Mouse (Mus musculus) embryo, embryonic 10.5 days (tissue): Measurements from ENCODE around the gene Cdca8.

ENCODE experiments used
- DNase-seq: peaks from one replicate; pipeline ENCODE4 v3.0.0-alpha.2; 2015; ENCODE audit warnings: low spot score

The Cdca8 gene

GRCm38 (mm10) chr4:124953546-124953945 is 14.4 kb upstream of the Cdca8 start:
- no peak for DNase-seq

GRCm38 (mm10) chr4:124951036-124951433 is 11.9 kb upstream of the Cdca8 start:
- DNase-seq: no peak

GRCm38 (mm10) chr4:124950181-124951035 is 11.3 kb upstream of the Cdca8 start:
- DNase-seq: peak; percentile 44

GRCm38 (mm10) chr4:124949488-124949887 is 10.4 kb upstream of the Cdca8 start:
- no peak for DNase-seq

- peak; percentile 53 for DNase-seq
Measured at GRCm38 (mm10) chr4:124944961-124945360, 5.8 kb upstream of the Cdca8 start.

- DNase-seq: no peak
Measured at GRCm38 (mm10) chr4:124943781-124944180, 4.7 kb upstream of the Cdca8 start.

GRCm38 (mm10) chr4:124943022-124943421 is 3.9 kb upstream of the Cdca8 start:
- DNase-seq: peak; percentile 91

- DNase-seq: peak; percentile 99
Measured at GRCm38 (mm10) chr4:124936613-124937471, 2.3 kb downstream of the Cdca8 start, which contains the start of gene 9930104L06Rik. Gene 9930104L06Rik, plus strand, starts transcription at chr4:124937048.

GRCm38 (mm10) chr4:124928102-124928501 is 11.0 kb downstream of the Cdca8 start:
- no peak for DNase-seq

GRCm38 (mm10) chr4:124905971-124906822 is 32.9 kb downstream of the Cdca8 start:
- peak; percentile 82 for DNase-seq

- no peak for DNase-seq
Measured at GRCm38 (mm10) chr4:124905417-124905816, 33.7 kb downstream of the Cdca8 start.

GRCm38 (mm10) chr4:124899906-124900305 is 39.2 kb downstream of the Cdca8 start:
- no peak for DNase-seq

GRCm38 (mm10) chr4:124898428-124898827 is 40.7 kb downstream of the Cdca8 start:
- DNase-seq: peak; percentile 69

GRCm38 (mm10) chr4:124894508-124895428 is 44.3 kb downstream of the Cdca8 start:
- DNase-seq: no peak

- no peak for DNase-seq
Measured at GRCm38 (mm10) chr4:124893769-124894168, 45.3 kb downstream of the Cdca8 start.

- DNase-seq: no peak
Measured at GRCm38 (mm10) chr4:124890831-124891230, 48.3 kb downstream of the Cdca8 start.

- no peak for DNase-seq
Measured at GRCm38 (mm10) chr4:124889935-124890334, 49.2 kb downstream of the Cdca8 start.

- no peak for DNase-seq
Measured at GRCm38 (mm10) chr4:124888702-124889101, 50.4 kb downstream of the Cdca8 start.

- DNase-seq: peak; percentile 60
Measured at GRCm38 (mm10) chr4:124882151-124882729, 56.9 kb downstream of the Cdca8 start.

- DNase-seq: peak; percentile 94
Measured at GRCm38 (mm10) chr4:124881341-124881908, 57.7 kb downstream of the Cdca8 start.
